Mouse (Mus musculus) thymus, adult 2 months (tissue): ENCODE data around the gene Cox19.

Experiments used
- CTCF ChIP-seq: fragments of 200-500 bp; IDR thresholded peaks from 2 replicates; pipeline ENCODE4 v1.5.1; 2012; ENCODE audit warnings: mild to moderate bottlenecking, control low read depth, low read length, moderate library complexity, borderline replicate concordance; ENCODE audit not compliant: control insufficient read depth, poor library complexity, insufficient read depth; ENCODE audit errors: extremely low read depth
- POLR2A ChIP-seq: fragments of 200-500 bp; IDR thresholded peaks from 2 replicates; pipeline ENCODE4 v1.6.1; 2012; ENCODE audit warnings: mild to moderate bottlenecking, low read length, control low read depth, moderate library complexity; ENCODE audit not compliant: control insufficient read depth, poor library complexity, insufficient read depth; ENCODE audit errors: extremely low read depth

- TF ChIP-seq CTCF, result no peak
- TF ChIP-seq POLR2A, result no peak
These were observed 43.2 kb upstream of the Cox19 start for GRCm38 (mm10) chr5:139394399-139394798.
